Mouse (Mus musculus) heart, adult 2 months (tissue): ENCODE results near the gene Gcc1. TPM values are rescaled to one million over a fixed set of nuclear protein-coding genes. Genes with fewer than 3 reads are reported as not detected.

Experiments
- DNase-seq, 2 experiments: peaks; one replicate each; pipeline ENCODE4 v3.0.0; 2021
- H3K27ac ChIP-seq: fragments of 200-600 bp; 2 replicates; pipeline ENCODE4 v1.8.1; 2022
- H3K27me3 ChIP-seq: fragments of 200-500 bp; 2 replicates; pipeline ENCODE4 v1.6.1; 2012; ENCODE audit warnings: mild to moderate bottlenecking, low read length, inconsistent platforms, mixed read lengths; ENCODE audit not compliant: control insufficient read depth, insufficient read depth
- H3K36me3 ChIP-seq: fragments of 200-500 bp; 2 replicates; pipeline ENCODE4 v1.6.1; 2012; ENCODE audit warnings: low read length, inconsistent platforms; ENCODE audit not compliant: control insufficient read depth, insufficient read depth
- H3K4me1 ChIP-seq: fragments of 200-500 bp; 2 replicates; pipeline ENCODE4 v1.6.1; 2011; ENCODE audit warnings: low read length; ENCODE audit not compliant: control insufficient read depth, insufficient read depth
- H3K4me3 ChIP-seq: fragments of 200-600 bp; 2 replicates; pipeline ENCODE4 v1.8.1; 2022
- H3K79me2 ChIP-seq: fragments of 200-500 bp; replicated peaks from 2 replicates; pipeline ENCODE4 v1.6.1; 2012; ENCODE audit warnings: mild to moderate bottlenecking, inconsistent platforms, low read length, moderate library complexity, mixed read lengths; ENCODE audit not compliant: control insufficient read depth, insufficient read depth
- H3K9ac ChIP-seq: fragments of 200-500 bp; 2 replicates; pipeline ENCODE4 v1.6.1; 2012; ENCODE audit warnings: low read depth, mild to moderate bottlenecking, control low read depth, inconsistent platforms, low read length, mixed read lengths
- CTCF ChIP-seq: fragments of 200-600 bp; IDR thresholded peaks from 2 replicates; pipeline ENCODE4 v1.8.1; 2022; ENCODE audit warnings: antibody characterized with exemption, mild to moderate bottlenecking, moderate library complexity
- EP300 ChIP-seq: fragments of 200-500 bp; IDR thresholded peaks from 2 replicates; pipeline ENCODE4 v1.6.1; 2011; ENCODE audit warnings: low read depth, low read length, control low read depth; ENCODE audit not compliant: insufficient read depth
- POLR2A ChIP-seq: fragments of 200-500 bp; IDR thresholded peaks from 2 replicates; pipeline ENCODE4 v1.6.1; 2011; ENCODE audit warnings: mild to moderate bottlenecking, low read depth, low read length, control low read depth; ENCODE audit not compliant: insufficient read depth
- WGBS: fragments of 180-500 bp; shearing (Covaris S2); methylation state at CpG from one replicate; pipeline ENCODE4 v1.1.7; 2018; 5-methylcytosine and 5-hydroxymethylcytosine counted together
- intact Hi-C: fragments of 180-260 bp; cut with DNase I; formaldehyde crosslinking; loops from one replicate; pipeline ENCODE4 v1.15.1; 2025
- polyA plus RNA-seq: library from polyadenylated mRNA; depleted of rRNA; stranded (reverse); fragments of >200 nt; gene quantifications from 2 replicates; pipeline ENCODE4 v1.2.3, GENCODE M21; 2012
- total RNA-seq, 2 experiments: library from RNA; stranded (reverse); gene quantifications; 2 replicates each; pipeline ENCODE4 v1.2.3; 2021

Gene Gcc1
- total and polyA plus RNA-seq, 3 experiments: 3.2 to 9.8 (median 8.4) TPM

DNA sequence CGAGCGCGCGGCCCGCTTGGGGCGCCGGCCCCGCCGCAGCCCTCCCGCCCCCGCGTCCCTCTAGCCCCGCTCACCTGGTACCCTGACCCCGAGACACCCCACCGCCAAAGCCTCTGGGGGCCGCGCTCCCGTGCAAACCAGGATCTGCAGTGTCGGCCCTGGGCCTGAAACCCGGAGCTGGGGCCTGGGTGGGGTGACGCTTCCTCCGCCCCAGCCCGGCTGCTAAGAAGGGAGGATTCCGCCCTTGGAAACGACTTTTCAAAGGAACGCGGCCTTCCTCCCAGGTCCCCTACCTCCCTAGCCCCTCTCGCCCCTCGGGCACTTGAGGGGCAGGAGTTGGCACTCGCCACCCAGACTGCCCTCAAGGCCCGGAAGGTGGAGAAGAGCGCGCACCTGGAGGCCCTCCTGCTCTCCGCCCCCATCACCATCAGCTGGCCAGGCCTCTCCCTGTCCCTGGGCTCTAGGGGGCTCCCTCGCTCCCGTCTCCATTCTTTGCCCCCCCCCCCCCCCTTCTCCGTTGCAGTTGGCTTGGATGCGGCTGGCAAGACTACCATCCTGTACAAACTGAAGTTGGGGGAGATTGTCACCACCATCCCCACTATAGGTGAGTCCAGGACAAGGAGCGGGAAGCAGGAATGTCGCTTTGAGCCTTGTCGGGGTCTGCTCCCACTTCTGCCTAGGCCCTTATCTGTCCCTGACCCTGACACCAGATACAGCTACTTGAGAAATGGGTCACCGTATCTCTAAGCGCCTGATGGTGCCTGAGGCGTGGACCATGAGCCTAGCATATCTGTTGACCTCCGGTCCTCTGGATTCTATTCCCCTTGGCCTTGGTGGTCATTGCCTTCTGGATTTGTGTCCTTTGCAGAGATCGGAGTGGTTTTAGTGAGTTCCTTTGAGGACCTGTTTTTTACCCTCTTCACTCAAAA is 4.2 kb downstream of the Gcc1 start:
- Histone ChIP-seq H3K36me3 (peaks cover 3% of the 10 kb centered on the region; the same call in 1 of the 2 replicates), H3K9ac (peak overlapping the region; percentile 84), H3K27ac (peak overlapping the region; percentile 93), H3K79me2 (peaks cover 5% of the 10 kb centered on the region), H3K4me3 (peak overlapping the region; percentile 86), H3K27me3 (no peaks in the 10 kb centered on the region), H3K4me1 (peaks cover 18% of the 10 kb centered on the region)
- intact Hi-C loops: loop anchor here (5.0 kb wide), 3 partner anchors 38 to 408 kb away; partner anchors contain the start of gene Lrrc4
- TF ChIP-seq CTCF: peak; percentile 34; the same call in 1 of the 2 replicates
- no peak for TF ChIP-seq POLR2A
- peak; percentile 73 to 75 for DNase-seq
- 5% methylated on average over 35 of the region's 46 CpGs for WGBS

DNA sequence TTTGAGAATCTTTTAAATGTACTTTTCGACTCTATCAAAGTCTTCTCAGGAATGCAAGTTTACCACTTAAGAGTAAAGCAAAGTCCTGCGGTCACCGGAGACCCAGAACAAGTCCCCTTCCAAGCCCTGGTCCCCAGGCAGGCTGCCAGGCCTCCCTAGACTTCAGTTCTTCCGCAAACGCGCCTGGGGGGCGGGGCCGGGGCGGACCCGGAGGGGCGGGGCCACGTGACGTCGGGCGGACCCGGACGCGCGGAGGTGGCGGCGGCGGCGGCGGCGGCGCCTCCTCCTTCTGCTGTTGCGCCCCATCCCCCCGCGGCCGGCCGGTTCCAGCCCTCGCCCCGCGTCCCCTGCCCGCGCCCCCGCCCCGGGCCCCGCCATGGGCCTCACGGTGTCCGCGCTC is 4.9 kb downstream of the Gcc1 start, which contains the start of gene Arf5:
Arf5 (plus strand) TSS at position 248 of the 400 bp plus-strand sequence.
- Histone ChIP-seq H3K79me2 (peaks cover 5% of the 10 kb centered on the region), H3K27me3 (no peaks in the 10 kb centered on the region), H3K27ac (peak within 1 kb of the TSS; percentile 93), H3K4me1 (peaks cover 22% of the 10 kb centered on the region), H3K4me3 (peak within 1 kb of the TSS; percentile 86), H3K9ac (peak within 1 kb of the TSS; percentile 84), H3K36me3 (peaks cover 7% of the 10 kb centered on the region)
- WGBS: under 1% methylated on average over 24 of the region's 42 CpGs
- DNase-seq: peak; percentile 96 to 99
- intact Hi-C loops: loop anchor here (5.0 kb wide), 3 partner anchors 39 to 409 kb away; partner anchors contain the start of gene Lrrc4
- peak; percentile 73 for TF ChIP-seq POLR2A
- no peak for TF ChIP-seq EP300
- no peak for TF ChIP-seq CTCF

DNA sequence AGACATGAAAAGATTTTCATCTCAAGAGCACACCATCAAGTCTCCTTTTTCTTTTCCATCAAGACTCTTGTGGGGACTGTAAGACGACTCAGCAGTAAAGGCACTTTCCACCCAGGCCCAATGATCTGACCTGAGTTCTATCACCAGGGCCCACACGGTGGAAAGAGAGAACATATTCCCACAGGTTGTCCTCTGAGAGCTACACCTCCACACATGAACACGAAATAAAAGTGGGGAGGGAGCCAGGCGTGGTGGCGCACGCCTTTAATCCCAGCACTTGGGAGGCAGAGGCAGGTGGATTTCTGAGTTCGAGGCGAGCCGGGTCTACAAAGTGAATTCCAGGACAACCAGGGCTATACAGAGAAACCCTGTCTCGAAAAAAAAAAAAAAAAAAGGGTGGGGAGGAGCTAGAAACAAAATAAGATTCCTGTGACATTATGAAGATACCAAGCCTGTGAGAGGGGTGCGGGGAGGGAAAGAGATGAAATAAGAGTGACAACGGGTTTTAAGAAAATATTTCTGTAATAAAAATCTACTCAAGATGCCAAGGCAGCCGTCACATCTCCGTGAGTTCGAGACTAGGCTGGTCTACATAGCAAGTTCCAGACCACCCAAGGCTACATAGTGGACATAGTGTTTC is 5.4 kb downstream of the Gcc1 start:
- peak overlapping the region; percentile 93 for H3K27ac ChIP-seq
- H3K9ac ChIP-seq: no peak overlapping the region
- H3K79me2 ChIP-seq: peaks cover 5% of the 10 kb centered on the region
- intact Hi-C loops: loop anchor here (1.0 to 5.0 kb wide), 4 partner anchors 40 to 410 kb away; partner anchors contain the start of gene Lrrc4
- WGBS: 69% methylated on average over 15 of the region's 15 CpGs
- DNase-seq: peak in 1 of 2 experiments; percentile 30
- TF ChIP-seq POLR2A (no peak), CTCF (no peak), EP300 (no peak)
- H3K4me1 ChIP-seq: peaks cover 22% of the 10 kb centered on the region
- peak overlapping the region; percentile 86 for H3K4me3 ChIP-seq
- H3K27me3 ChIP-seq: no peaks in the 10 kb centered on the region
- H3K36me3 ChIP-seq: peaks cover 8% of the 10 kb centered on the region

DNA sequence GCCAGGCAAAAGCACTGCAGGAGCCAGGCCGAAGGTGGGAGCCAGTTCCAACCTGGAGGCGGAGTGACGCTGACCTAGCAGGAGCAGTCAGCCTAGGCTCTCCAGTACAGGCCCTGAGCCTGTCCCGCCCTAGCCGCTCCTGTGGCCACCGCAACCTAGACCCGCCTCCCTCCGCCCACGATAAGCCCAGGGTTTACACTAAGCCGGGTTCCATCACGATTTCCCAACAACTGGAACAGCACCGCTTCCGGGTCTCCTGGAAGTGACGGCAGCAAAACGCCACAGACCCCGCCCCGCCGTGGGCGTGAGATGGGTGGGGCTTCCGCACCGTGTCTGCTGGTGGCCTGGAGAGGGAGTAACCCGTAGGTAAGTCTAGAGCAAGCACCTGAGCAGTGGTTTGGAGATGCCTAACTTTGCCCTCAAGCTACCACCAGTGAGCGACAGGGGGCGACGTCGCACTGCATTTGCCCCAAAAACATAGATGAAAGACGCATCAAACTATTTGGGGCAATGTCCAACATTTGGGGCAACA is 6.7 kb downstream of the Gcc1 start:
- Histone ChIP-seq H3K9ac (peak overlapping the region; percentile 70), H3K79me2 (peaks cover 5% of the 10 kb centered on the region), H3K27me3 (no peaks in the 10 kb centered on the region), H3K36me3 (peaks cover 13% of the 10 kb centered on the region), H3K4me3 (peak overlapping the region; percentile 95), H3K4me1 (peaks cover 23% of the 10 kb centered on the region), H3K27ac (peak overlapping the region; percentile 84)
- peak; percentile 96 to 98 for DNase-seq
- under 1% methylated on average over 27 of the region's 27 CpGs for WGBS
- peak; percentile 73 for TF ChIP-seq CTCF
- TF ChIP-seq EP300: peak; percentile 70; the same call in 1 of the 2 replicates
- TF ChIP-seq POLR2A: peak; percentile 83
- intact Hi-C loops: loop anchor here (5.0 kb wide), 3 partner anchors 41 to 411 kb away; partner anchors contain the start of gene Lrrc4

DNA sequence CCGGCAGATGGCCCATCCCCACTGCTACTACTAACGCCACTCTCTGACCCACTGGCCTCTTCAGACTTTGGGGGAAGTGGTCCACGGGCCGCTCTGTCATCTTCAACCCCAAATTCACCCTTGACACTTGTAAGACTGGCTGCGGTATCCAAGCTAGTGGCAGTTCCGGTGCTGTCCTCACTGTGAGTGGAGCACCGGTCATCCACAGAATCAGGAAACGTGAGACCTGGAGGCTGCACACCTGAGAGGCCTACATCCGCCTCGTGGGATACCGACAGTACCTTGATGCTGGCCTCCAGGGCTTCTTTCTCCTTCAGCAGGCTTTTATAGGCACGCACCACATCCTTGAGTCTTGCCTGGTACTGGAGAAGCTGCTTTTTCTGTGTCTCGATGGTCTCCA is 7.3 kb downstream of the Gcc1 start:
- Histone ChIP-seq H3K9ac (peak overlapping the region; percentile 70), H3K79me2 (peaks cover 5% of the 10 kb centered on the region), H3K27me3 (no peaks in the 10 kb centered on the region), H3K36me3 (peaks cover 17% of the 10 kb centered on the region), H3K4me1 (peaks cover 23% of the 10 kb centered on the region), H3K27ac (peak overlapping the region; percentile 84), H3K4me3 (peak overlapping the region; percentile 95)
- WGBS: 15% methylated on average over 13 of the region's 13 CpGs
- TF ChIP-seq CTCF (no peak), EP300 (no peak), POLR2A (no peak)
- peak in 1 of 2 experiments; percentile 27 for DNase-seq
- intact Hi-C loops: loop anchor here (5.0 kb wide), 3 partner anchors 41 to 411 kb away; partner anchors contain the start of gene Lrrc4
